ENCODE assay signal across 26 mouse cellular contexts in genomic region chr1:72595686-72596085, GRCm38 (mm10). TPM values are rescaled to one million over a fixed set of nuclear protein-coding genes. Genes with fewer than 3 reads are reported as not detected.
DNase-seq lines count a peak whose midpoint lies in the region; TF ChIP-seq lines count a peak whose summit lies in the region.
"Had no signal": no experiment of that assay in that cellular context is flagged by ENCODE, and none has a peak within 500 bp of the region (broad histone marks: within the 10 kb centered on the region; RNA-seq: fewer than 3 reads in every experiment).

No protein-coding gene starts in this region.

- TF ChIP-seq POLR2A in testis, adult 2 months (IDR thresholded peaks at IDR 0.05; ENCODE audit: control insufficient read depth, low read depth, low read length) = no peak
- TF ChIP-seq POLR2A in cerebellum, adult 2 months (IDR thresholded peaks at IDR 0.05; ENCODE audit: borderline replicate concordance, insufficient read depth, low read length) = no peak

- no peaks in the 10 kb centered on the region; the same call in 1 of the 2 replicates for H3K36me3 ChIP-seq in testis, adult 2 months (ENCODE audit: control insufficient read depth, insufficient read depth, low read length)

- H3K27ac ChIP-seq in testis, adult 2 months (ENCODE audit: control insufficient read depth, insufficient read depth, low read depth, low read length) = peak overlapping the region; percentile 1
- no peak overlapping the region for H3K27ac ChIP-seq in cerebellum, adult 2 months (ENCODE audit: insufficient read depth, low read length)
- H3K27ac ChIP-seq: embryonic facial prominence, embryonic 12.5 days; embryonic facial prominence, embryonic 15.5 days; gastrocnemius, adult 2 months; heart, adult 2 months; hindbrain, embryonic 12.5 days; hindbrain, embryonic 15.5 days; intestine, embryonic 15.5 days had no signal

- no peak for TF ChIP-seq CTCF in testis, adult 2 months (IDR thresholded peaks at IDR 0.05; ENCODE audit: control insufficient read depth, insufficient read depth, insufficient replicate concordance, low read depth, low read length)
- TF ChIP-seq CTCF in cerebellum, adult 2 months (IDR thresholded peaks at IDR 0.05; ENCODE audit: borderline replicate concordance, insufficient read depth, low read depth, low read length) = no peak

- no peaks in the 10 kb centered on the region for H3K4me1 ChIP-seq in testis, adult 2 months (ENCODE audit: control insufficient read depth, insufficient read depth, low read length)
- peaks cover 15% of the 10 kb centered on the region for H3K4me1 ChIP-seq in cerebellum, adult 2 months (ENCODE audit: control insufficient read depth, insufficient read depth, low read length)
- H3K4me1 ChIP-seq: hindbrain, embryonic 12.5 days had no signal

- WGBS in cerebellum, adult 2 months = 89% methylated on average over 12 of the region's 12 CpGs

- no peak for DNase-seq in testis, postnatal 14 days (ENCODE audit: low spot score)
- peak; percentile 65 for DNase-seq in adrenal gland, postnatal 10 days
- DNase-seq in adrenal gland, postnatal 36 days = peak; percentile 63 to 83
- no peak for DNase-seq in kidney, postnatal 14 days
- no peak for DNase-seq in cerebellum, adult 2 months
- DNase-seq: cerebellum, adult 18-20 months; cerebellum, adult 9-11 months; cerebellum, postnatal 25 days; forebrain, postnatal 0 days; gastrocnemius, adult 2 months; gastrocnemius, postnatal 25 days; heart, adult 2 months; kidney, adult 11 months had no signal

- no peak overlapping the region for H3K4me3 ChIP-seq in testis, adult 2 months (ENCODE audit: control insufficient read depth, low read depth, low read length)
- no peak overlapping the region for H3K4me3 ChIP-seq in cerebellum, adult 2 months (replicated peaks; ENCODE audit: insufficient read depth, low read depth, low read length)
- H3K4me3 ChIP-seq: embryonic facial prominence, embryonic 12.5 days; embryonic facial prominence, embryonic 15.5 days; gastrocnemius, adult 2 months; heart, adult 2 months; hindbrain, embryonic 12.5 days; hindbrain, embryonic 15.5 days; intestine, embryonic 15.5 days had no signal

- H3K27me3 ChIP-seq in testis, adult 2 months (ENCODE audit: control insufficient read depth, insufficient read depth, low read length) = no peaks in the 10 kb centered on the region
- no peaks in the 10 kb centered on the region for H3K27me3 ChIP-seq in cerebellum, adult 2 months (ENCODE audit: control insufficient read depth, insufficient read depth, low read length)
- H3K27me3 ChIP-seq: embryonic facial prominence, embryonic 12.5 days; embryonic facial prominence, embryonic 15.5 days; hindbrain, embryonic 12.5 days; hindbrain, embryonic 15.5 days; intestine, embryonic 15.5 days had no signal

RNA-seq across cellular contexts. Expression of gene Smarcal1, which starts 12.6 kb away (rescaled TPM):
- polyA plus RNA-seq in testis, adult 2 months (2012; rRNA removed) = 10.7 and 12.9 TPM in 2 replicates
- total RNA-seq in adrenal gland, postnatal 10 days (2021) = 10 to 100 TPM; 26.3 to 40.2 TPM
- 10 to 100 TPM; 44.8 to 47.0 TPM for total RNA-seq in adrenal gland, postnatal 36 days (2021)
- polyA plus RNA-seq in cerebellum, adult 2 months (2012; rRNA removed) = 46.9 and 47.7 TPM in 2 replicates

RNA-seq across cellular contexts. Expression of gene March4, which starts 59.0 kb away (rescaled TPM):
- polyA plus RNA-seq in testis, adult 2 months (2012; rRNA removed) = 0.33 and 0.43 TPM in 2 replicates
- 1 to 10 TPM; 1.3 to 2.5 TPM for total RNA-seq in adrenal gland, postnatal 10 days (2021)
- under 1 TPM; 0.30 to 0.56 TPM for total RNA-seq in adrenal gland, postnatal 36 days (2021)
- polyA plus RNA-seq in cerebellum, adult 2 months (2012; rRNA removed) = 6.5 and 7.5 TPM in 2 replicates
- total RNA-seq: common myeloid progenitor, adult 5-6 weeks; heart, adult 2 months; heart, postnatal 25 days; hematopoietic stem cell, adult 5-6 weeks; MEL had no signal
- polyA plus RNA-seq: CD4-positive, CD25-positive, alpha-beta regulatory T cell, adult 4 months; heart, embryonic 11.5 days; heart, postnatal 0 days had no signal

Comparison
In these comparisons a context has a peak if more than half of its experiments do, and no peak if none do; other contexts are left out.
1. DNase-seq: peak in adrenal gland, postnatal 10 days (single experiment) and adrenal gland, postnatal 36 days (2 of 2); none in testis, postnatal 14 days (single experiment), kidney, postnatal 14 days (single experiment) and cerebellum, adult 2 months (0 of 2).